Mouse (Mus musculus) lung, postnatal 0 days (tissue): ENCODE data around the gene Podnl1.

Source experiments
- CTCF ChIP-seq: IDR thresholded peaks from 2 replicates; pipeline ENCODE4 v1.5.1; 2016; ENCODE audit warnings: antibody characterized with exemption, mild to moderate bottlenecking
- EP300 ChIP-seq: IDR thresholded peaks from 2 replicates; pipeline ENCODE4 v1.6.1; 2016; ENCODE audit warnings: antibody characterized with exemption, mild to moderate bottlenecking, control low read depth

DNA sequence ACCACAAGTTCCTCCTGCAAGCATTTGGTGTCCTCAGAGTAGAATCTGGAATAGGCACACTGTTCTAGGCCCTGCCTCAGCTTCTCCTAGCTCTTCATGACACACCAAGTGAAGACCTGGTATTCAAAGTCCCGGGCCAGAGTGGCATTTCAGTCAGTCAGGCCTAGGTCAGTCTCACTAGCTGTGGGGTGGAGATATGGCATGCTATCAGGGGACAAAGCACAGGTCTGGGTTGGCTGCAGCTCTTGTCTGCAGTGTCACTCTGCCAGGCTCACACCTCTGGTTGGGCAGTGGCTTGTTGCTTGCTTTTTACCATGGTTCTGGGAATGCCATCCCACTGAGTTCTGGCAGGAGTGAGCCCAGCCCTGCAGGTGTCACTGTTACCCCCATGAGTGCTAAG is 49.4 kb upstream of the Podnl1 start:
- TF ChIP-seq CTCF (no peak), EP300 (no peak)
